Mouse (Mus musculus) stomach, postnatal 0 days (tissue): ENCODE results near the gene Atg13. TPM values are rescaled to one million over a fixed set of nuclear protein-coding genes. Genes with fewer than 3 reads are reported as not detected.

Experiments
- ATAC-seq: fragments of 200-750 bp; cut with Nextera tagmentation; 2 replicates; pipeline ENCODE4 v1.8.0; 2017; ENCODE audit not compliant: low FRiP score, low TSS enrichment
- DNase-seq: peaks from one replicate; pipeline ENCODE4 v3.0.0-alpha.2; 2016; ENCODE audit warnings: low spot score
- H3K27ac ChIP-seq: fragments of 300-500 bp; sonication (generic); replicated peaks from 2 replicates; pipeline ENCODE4 v1.5.1; 2014; ENCODE audit warnings: mild to moderate bottlenecking, control low read depth
- H3K27me3 ChIP-seq: fragments of 300-500 bp; sonication (generic); 2 replicates; pipeline ENCODE4 v1.6.1; 2014; ENCODE audit warnings: low read length; ENCODE audit not compliant: control insufficient read depth, insufficient read depth
- H3K36me3 ChIP-seq: fragments of 300-500 bp; sonication (generic); 2 replicates; pipeline ENCODE4 v1.6.1; 2014; ENCODE audit warnings: low read length, mixed read lengths; ENCODE audit not compliant: control insufficient read depth, insufficient read depth
- H3K4me1 ChIP-seq: fragments of 300-500 bp; sonication (generic); replicated peaks from 2 replicates; pipeline ENCODE4 v1.6.1; 2014; ENCODE audit warnings: antibody characterized with exemption; ENCODE audit not compliant: control insufficient read depth, insufficient read depth
- H3K4me2 ChIP-seq: fragments of 300-500 bp; sonication (generic); replicated peaks from 2 replicates; pipeline ENCODE4 v1.6.1; 2014; ENCODE audit warnings: low read depth, mild to moderate bottlenecking, control low read depth, moderate library complexity
- H3K4me3 ChIP-seq: fragments of 300-500 bp; sonication (generic); 2 replicates; pipeline ENCODE4 v1.5.1; 2014; ENCODE audit warnings: low read depth, low read length, control low read depth
- H3K9ac ChIP-seq: fragments of 300-500 bp; sonication (generic); 2 replicates; pipeline ENCODE4 v1.6.1; 2014; ENCODE audit warnings: mild to moderate bottlenecking, low read length, control low read depth, mixed read lengths
- H3K9me3 ChIP-seq: fragments of 300-500 bp; sonication (generic); 2 replicates; pipeline ENCODE4 v1.6.1; 2016; ENCODE audit warnings: low read length; ENCODE audit not compliant: control insufficient read depth
- CTCF ChIP-seq: IDR thresholded peaks from 2 replicates; pipeline ENCODE4 v1.5.1; 2016; ENCODE audit warnings: antibody characterized with exemption, low read depth, mild to moderate bottlenecking, moderate library complexity
- EP300 ChIP-seq: optimal IDR thresholded peaks from 2 replicates; pipeline ENCODE3; 2016; ENCODE audit warnings: antibody characterized with exemption
- WGBS: fragments of 180-500 bp; shearing (Covaris S2); extraction: QIAGEN DNeasy Blood & Tissue Kit; methylation state at CpG from one replicate; pipeline ENCODE4 v1.1.7; 2014; 5-methylcytosine and 5-hydroxymethylcytosine counted together
- polyA plus RNA-seq: library from polyadenylated mRNA; unstranded; fragments of >200 nt; fragmentation: Nextera tagmentation; extraction: Ambion mirVana; gene quantifications from 2 replicates; pipeline ENCODE4 v1.2.1, GENCODE M21; 2015

Atg13 gene
- polyA plus RNA-seq, 1 experiment from 2014 or later: 23.2 TPM

GRCm38 (mm10) chr2:91723382-91723781 is 13.0 kb upstream of the Atg13 start:
- DNase-seq (no peak), ATAC-seq (no peak)
- no peaks in the 10 kb centered on the region for H3K4me1 ChIP-seq
- no peak overlapping the region for H3K27ac ChIP-seq
- no peaks in the 10 kb centered on the region for H3K9me3 ChIP-seq
- peaks cover 7% of the 10 kb centered on the region; the same call in 1 of the 2 replicates for H3K36me3 ChIP-seq
- WGBS: 52% methylated on average over 4 of the region's 4 CpGs
- no peaks in the 10 kb centered on the region for H3K27me3 ChIP-seq
- no peak for TF ChIP-seq EP300
- TF ChIP-seq CTCF: no peak
- no peak overlapping the region for H3K4me3 ChIP-seq
- H3K9ac ChIP-seq: no peak overlapping the region
- no peak overlapping the region for H3K4me2 ChIP-seq

GRCm38 (mm10) chr2:91718276-91718675 is 7.9 kb upstream of the Atg13 start:
- H3K4me2 ChIP-seq: no peak overlapping the region
- TF ChIP-seq CTCF (no peak), EP300 (no peak)
- no peak overlapping the region for H3K27ac ChIP-seq
- H3K4me3 ChIP-seq: no peak overlapping the region
- DNase-seq: no peak
- no peaks in the 10 kb centered on the region for H3K4me1 ChIP-seq
- no peaks in the 10 kb centered on the region for H3K9me3 ChIP-seq
- no peaks in the 10 kb centered on the region for H3K27me3 ChIP-seq
- H3K9ac ChIP-seq: no peak overlapping the region
- peak; percentile 89 for ATAC-seq
- H3K36me3 ChIP-seq: peaks cover 7% of the 10 kb centered on the region; the same call in 1 of the 2 replicates
- 70% methylated on average over 6 of the region's 6 CpGs for WGBS

- H3K9ac ChIP-seq: no peak overlapping the region
- no peaks in the 10 kb centered on the region for H3K36me3 ChIP-seq
- H3K27ac ChIP-seq: no peak overlapping the region
- no peaks in the 10 kb centered on the region for H3K9me3 ChIP-seq
- H3K27me3 ChIP-seq: no peaks in the 10 kb centered on the region
- ATAC-seq (no peak), DNase-seq (no peak)
- TF ChIP-seq EP300: no peak
- TF ChIP-seq CTCF: no peak
- H3K4me2 ChIP-seq: no peak overlapping the region
- H3K4me1 ChIP-seq: 0 out of 2 replicates have a peak, but pooled peaks cover 2% of the 10 kb centered on the region
- H3K4me3 ChIP-seq: no peak overlapping the region
- 97% methylated on average over 1 of the region's 1 CpGs for WGBS
These were observed 4.5 kb upstream of the Atg13 start for GRCm38 (mm10) chr2:91714921-91715320.

- H3K36me3 ChIP-seq: no peaks in the 10 kb centered on the region
- ATAC-seq (peak; percentile 58; the same call in 1 of the 2 replicates), DNase-seq (peak; percentile 56)
- H3K9ac ChIP-seq: peak overlapping the region; percentile 88
- H3K27ac ChIP-seq: peak overlapping the region; percentile 96
- peak overlapping the region; percentile 80 for H3K4me2 ChIP-seq
- H3K4me3 ChIP-seq: peak overlapping the region; percentile 92
- no peaks in the 10 kb centered on the region for H3K27me3 ChIP-seq
- TF ChIP-seq CTCF: no peak
- TF ChIP-seq EP300: no peak
- WGBS: 1% methylated on average over 8 of the region's 8 CpGs
- peaks cover 5% of the 10 kb centered on the region; the same call in 1 of the 2 replicates for H3K4me1 ChIP-seq
- no peaks in the 10 kb centered on the region for H3K9me3 ChIP-seq
These were observed 1.0 kb upstream of the Atg13 start for GRCm38 (mm10) chr2:91711256-91711925.

GRCm38 (mm10) chr2:91708361-91708760 is 2.0 kb downstream of the Atg13 start:
- 91% methylated on average over 6 of the region's 6 CpGs for WGBS
- no peak for TF ChIP-seq CTCF
- TF ChIP-seq EP300: no peak
- Histone ChIP-seq H3K4me1 (peaks cover 5% of the 10 kb centered on the region; the same call in 1 of the 2 replicates), H3K4me2 (no peak overlapping the region), H3K27ac (no peak overlapping the region), H3K4me3 (no peak overlapping the region), H3K9ac (no peak overlapping the region), H3K9me3 (no peaks in the 10 kb centered on the region), H3K36me3 (no peaks in the 10 kb centered on the region), H3K27me3 (no peaks in the 10 kb centered on the region)
- DNase-seq: no peak
- no peak for ATAC-seq

GRCm38 (mm10) chr2:91706456-91706855 is 3.9 kb downstream of the Atg13 start:
- peaks cover 3% of the 10 kb centered on the region; the same call in 1 of the 2 replicates for H3K4me1 ChIP-seq
- ATAC-seq (no peak), DNase-seq (no peak)
- TF ChIP-seq CTCF: no peak
- TF ChIP-seq EP300: no peak
- H3K27me3 ChIP-seq: no peaks in the 10 kb centered on the region
- H3K27ac ChIP-seq: no peak overlapping the region
- no peaks in the 10 kb centered on the region for H3K9me3 ChIP-seq
- H3K4me3 ChIP-seq: no peak overlapping the region
- no peak overlapping the region for H3K9ac ChIP-seq
- H3K36me3 ChIP-seq: no peaks in the 10 kb centered on the region
- no peak overlapping the region for H3K4me2 ChIP-seq
